Mouse (Mus musculus) midbrain, embryonic 13.5 days (tissue): ENCODE results near the gene Tnfrsf13b. TPM values are rescaled to one million over a fixed set of nuclear protein-coding genes. Genes with fewer than 3 reads are reported as not detected.

Source experiments
- ATAC-seq: fragments of 200-750 bp; cut with Nextera tagmentation; 2 replicates; pipeline ENCODE4 v1.8.0; 2017; ENCODE audit warnings: mild to moderate bottlenecking, moderate TSS enrichment, moderate library complexity
- H3K27ac ChIP-seq: fragments of 300-500 bp; sonication (generic); 2 replicates; pipeline ENCODE4 v1.5.1; 2015; ENCODE audit warnings: inconsistent platforms, mild to moderate bottlenecking, moderate library complexity
- H3K27me3 ChIP-seq: fragments of 300-500 bp; sonication (generic); 2 replicates; pipeline ENCODE4 v1.6.1; 2015; ENCODE audit warnings: mild to moderate bottlenecking, inconsistent platforms
- H3K36me3 ChIP-seq: fragments of 300-500 bp; sonication (generic); 2 replicates; pipeline ENCODE4 v1.6.1; 2015; ENCODE audit warnings: mild to moderate bottlenecking, inconsistent platforms
- H3K4me1 ChIP-seq: fragments of 300-500 bp; sonication (generic); replicated peaks from 2 replicates; pipeline ENCODE4 v1.6.1; 2015; ENCODE audit warnings: inconsistent platforms
- H3K4me2 ChIP-seq: fragments of 300-500 bp; sonication (generic); replicated peaks from 2 replicates; pipeline ENCODE4 v1.6.1; 2015; ENCODE audit warnings: moderate library complexity, mild to moderate bottlenecking, inconsistent platforms
- H3K4me3 ChIP-seq: fragments of 300-500 bp; sonication (generic); replicated peaks from 2 replicates; pipeline ENCODE4 v1.5.1; 2015; ENCODE audit warnings: mild to moderate bottlenecking, inconsistent platforms
- H3K9ac ChIP-seq: fragments of 300-500 bp; sonication (generic); replicated peaks from 2 replicates; pipeline ENCODE4 v1.6.1; 2015; ENCODE audit warnings: mild to moderate bottlenecking, inconsistent platforms
- H3K9me3 ChIP-seq: fragments of 300-500 bp; sonication (generic); 2 replicates; pipeline ENCODE4 v1.6.1; 2016; ENCODE audit warnings: mild to moderate bottlenecking, inconsistent platforms
- WGBS: fragments of 180-500 bp; shearing (Covaris S2); methylation state at CpG from one replicate; pipeline ENCODE4 v1.1.7; 2015; 5-methylcytosine and 5-hydroxymethylcytosine counted together
- polyA plus RNA-seq: library from polyadenylated mRNA; unstranded; fragments of >200 nt; fragmentation: Nextera tagmentation; extraction: Ambion mirVana; gene quantifications from 2 replicates; pipeline ENCODE4 v1.2.1, GENCODE M21; 2015

Tnfrsf13b gene
- 0.77 and 1.0 TPM in 2 replicates for polyA plus RNA-seq

- no peak within 1 kb of the TSS for H3K4me2 ChIP-seq
- H3K9ac ChIP-seq, result no peak within 1 kb of the TSS
- H3K27me3 ChIP-seq, result no peaks in the 10 kb centered on the region
- H3K27ac ChIP-seq, result no peak within 1 kb of the TSS
- no peaks in the 10 kb centered on the region for H3K4me1 ChIP-seq
- H3K4me3 ChIP-seq, result no peak within 1 kb of the TSS
- ATAC-seq, result no peak
- 86% methylated on average over 23 of the region's 23 CpGs for WGBS
- H3K9me3 ChIP-seq, result no peaks in the 10 kb centered on the region
- H3K36me3 ChIP-seq, result no peaks in the 10 kb centered on the region
These were observed at the start of gene Tnfrsf13b for GRCm38 (mm10) chr11:61126606-61127355. Gene Tnfrsf13b (plus strand): TSS chr11:61126755.

GRCm38 (mm10) chr11:61081624-61082023, 44.9 kb upstream of the Tnfrsf13b start:
- Histone ChIP-seq H3K9ac (no peak overlapping the region), H3K27me3 (0 out of 2 replicates have a peak, but pooled peaks cover 2% of the 10 kb centered on the region), H3K4me1 (no peaks in the 10 kb centered on the region), H3K36me3 (no peaks in the 10 kb centered on the region), H3K4me2 (no peak overlapping the region), H3K27ac (no peak overlapping the region), H3K4me3 (no peak overlapping the region), H3K9me3 (no peaks in the 10 kb centered on the region)
- 94% methylated on average over 2 of the region's 2 CpGs for WGBS
- no peak for ATAC-seq

GRCm38 (mm10) chr11:61090195-61090594, 36.4 kb upstream of the Tnfrsf13b start:
- Histone ChIP-seq H3K9me3 (no peaks in the 10 kb centered on the region), H3K9ac (no peak overlapping the region), H3K36me3 (no peaks in the 10 kb centered on the region), H3K4me1 (peaks cover 9% of the 10 kb centered on the region), H3K27me3 (no peaks in the 10 kb centered on the region), H3K27ac (no peak overlapping the region), H3K4me3 (no peak overlapping the region), H3K4me2 (no peak overlapping the region)
- whole genome bisulfite sequencing, result 64% methylated on average over 7 of the region's 7 CpGs
- ATAC-seq, result no peak

DNA sequence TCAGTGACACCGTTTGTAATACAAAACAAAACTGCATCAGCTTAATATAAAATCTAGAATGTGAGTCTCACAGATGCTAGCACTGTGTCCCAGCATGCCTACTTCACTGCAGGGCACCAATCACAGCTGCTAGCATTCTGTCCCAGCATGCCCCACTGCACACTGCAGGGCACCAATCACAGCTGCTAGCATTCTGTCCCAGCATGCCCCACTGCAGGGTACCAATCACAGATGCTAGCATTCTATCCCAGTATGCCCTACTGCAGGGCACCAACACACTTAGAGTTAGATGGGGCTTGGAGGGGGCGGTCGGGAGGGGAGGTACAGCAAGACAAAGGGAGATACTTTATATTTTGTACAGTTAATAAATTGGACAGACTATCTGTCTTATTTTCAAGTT, 35.4 kb upstream of the Tnfrsf13b start:
- H3K36me3 ChIP-seq, result no peaks in the 10 kb centered on the region
- H3K27me3 ChIP-seq, result no peaks in the 10 kb centered on the region
- no peak overlapping the region for H3K4me2 ChIP-seq
- no peak overlapping the region; the same call in 1 of the 2 replicates for H3K27ac ChIP-seq
- no peak overlapping the region for H3K9ac ChIP-seq
- H3K4me3 ChIP-seq, result no peak overlapping the region
- 61% methylated on average over 3 of the region's 3 CpGs for WGBS
- H3K4me1 ChIP-seq, result peaks cover 9% of the 10 kb centered on the region
- peak; percentile 80 for ATAC-seq
- no peaks in the 10 kb centered on the region for H3K9me3 ChIP-seq

GRCm38 (mm10) chr11:61091642-61092262, 34.8 kb upstream of the Tnfrsf13b start:
- H3K9me3 ChIP-seq, result no peaks in the 10 kb centered on the region
- no peak overlapping the region for H3K4me2 ChIP-seq
- WGBS, result 9% methylated on average over 7 of the region's 7 CpGs
- peak; percentile 65 for ATAC-seq
- no peaks in the 10 kb centered on the region for H3K36me3 ChIP-seq
- no peaks in the 10 kb centered on the region for H3K27me3 ChIP-seq
- peaks cover 9% of the 10 kb centered on the region for H3K4me1 ChIP-seq
- no peak overlapping the region; the same call in 1 of the 2 replicates for H3K9ac ChIP-seq
- no peak overlapping the region; the same call in 1 of the 2 replicates for H3K27ac ChIP-seq
- no peak overlapping the region for H3K4me3 ChIP-seq

- Histone ChIP-seq H3K4me2 (no peak overlapping the region), H3K27me3 (no peaks in the 10 kb centered on the region), H3K9ac (no peak overlapping the region), H3K4me3 (no peak overlapping the region), H3K9me3 (no peaks in the 10 kb centered on the region), H3K4me1 (peaks cover 3% of the 10 kb centered on the region), H3K36me3 (no peaks in the 10 kb centered on the region), H3K27ac (no peak overlapping the region)
- WGBS, result 69% methylated on average over 1 of the region's 1 CpGs
- no peak for ATAC-seq
These were observed 28.5 kb upstream of the Tnfrsf13b start for GRCm38 (mm10) chr11:61098046-61098445.

DNA sequence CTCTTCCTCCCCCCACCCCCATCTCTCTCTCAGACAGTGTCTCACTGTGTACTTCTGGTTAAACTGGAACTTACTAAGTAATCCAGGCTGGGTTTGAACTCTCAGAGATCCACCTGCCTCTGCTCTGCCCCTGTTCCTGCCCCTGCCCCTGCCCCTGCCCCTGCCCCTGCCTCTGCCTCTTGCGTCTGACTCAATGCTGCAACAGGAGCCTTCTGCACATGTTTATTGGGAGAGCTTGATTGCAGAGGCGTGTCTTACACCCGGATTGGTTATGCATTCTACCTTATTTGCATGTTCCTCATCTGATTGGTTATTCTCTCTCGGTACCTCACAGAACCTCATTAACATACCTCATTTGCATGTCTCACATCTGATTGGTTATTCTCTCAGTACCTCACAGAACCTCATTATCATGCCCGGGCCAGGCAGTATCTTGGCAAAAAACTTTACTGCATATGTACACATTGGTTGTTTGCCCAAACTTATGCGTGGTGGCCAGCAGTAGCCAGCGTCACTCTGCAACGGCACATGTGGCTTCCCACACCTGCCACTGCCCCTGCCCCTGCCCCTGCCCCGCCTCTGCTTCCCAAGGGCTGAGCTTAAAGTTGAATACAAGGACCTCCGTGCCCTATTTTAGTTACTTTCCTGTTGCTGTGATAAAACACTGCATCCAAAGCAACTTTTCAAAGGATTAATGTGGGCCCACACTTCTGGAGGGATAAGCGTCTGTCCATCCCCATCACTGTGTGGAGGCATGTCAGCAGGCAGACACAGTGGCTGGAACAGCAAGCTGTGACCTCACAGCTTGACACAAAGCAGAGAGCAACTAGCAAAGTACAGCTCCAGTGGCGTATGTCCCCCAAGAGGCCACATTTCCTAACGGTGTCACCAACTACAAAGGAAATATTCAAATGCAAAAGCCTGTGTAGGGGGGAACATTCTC, 23.9 kb upstream of the Tnfrsf13b start:
- H3K4me1 ChIP-seq, result peaks cover 18% of the 10 kb centered on the region
- no peak overlapping the region for H3K27ac ChIP-seq
- 39% methylated on average over 13 of the region's 13 CpGs for WGBS
- no peaks in the 10 kb centered on the region for H3K9me3 ChIP-seq
- no peak overlapping the region for H3K4me3 ChIP-seq
- H3K9ac ChIP-seq, result no peak overlapping the region
- 0 out of 2 replicates have a peak, but pooled peaks have one; percentile 30 for ATAC-seq
- no peak overlapping the region; the same call in 1 of the 2 replicates for H3K4me2 ChIP-seq
- H3K36me3 ChIP-seq, result no peaks in the 10 kb centered on the region
- peaks cover 9% of the 10 kb centered on the region; the same call in 1 of the 2 replicates for H3K27me3 ChIP-seq

DNA sequence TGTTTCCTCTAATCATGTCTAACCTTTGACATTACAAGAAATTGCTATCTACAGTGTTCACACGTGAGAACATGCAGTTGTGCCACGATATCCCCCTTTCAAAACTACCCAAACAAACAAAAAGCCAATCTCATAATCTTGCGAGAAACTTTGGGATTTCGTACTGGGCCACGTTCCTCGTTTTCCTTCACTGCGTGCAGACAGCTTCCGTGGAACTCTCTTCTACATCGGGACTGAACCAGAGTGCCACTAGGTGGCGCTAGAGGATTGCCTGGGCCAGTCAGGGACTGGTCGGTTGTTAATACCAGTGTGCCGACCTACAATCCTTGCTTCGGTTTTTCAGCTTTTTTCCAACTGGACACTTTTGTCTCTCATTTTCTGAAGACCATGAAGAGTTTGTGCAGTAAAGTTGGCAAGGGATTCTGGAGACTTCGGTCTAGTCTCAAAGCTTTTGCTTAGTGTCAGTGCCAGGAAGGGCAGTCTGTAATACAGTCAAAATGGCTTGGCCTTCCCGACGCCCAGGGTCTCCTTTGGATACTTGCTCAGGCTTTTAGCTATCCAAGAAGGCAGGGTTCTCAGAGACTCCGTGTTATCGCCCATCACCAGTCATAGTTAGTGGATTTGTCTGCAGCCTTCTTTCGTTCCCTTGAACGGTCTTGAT, 22.2 kb upstream of the Tnfrsf13b start:
- no peak overlapping the region for H3K27ac ChIP-seq
- 14% methylated on average over 20 of the region's 20 CpGs for WGBS
- H3K4me2 ChIP-seq, result peak overlapping the region; percentile 33
- peak; percentile 94 for ATAC-seq
- H3K9me3 ChIP-seq, result no peaks in the 10 kb centered on the region
- no peaks in the 10 kb centered on the region for H3K36me3 ChIP-seq
- peaks cover 9% of the 10 kb centered on the region; the same call in 1 of the 2 replicates for H3K27me3 ChIP-seq
- H3K4me3 ChIP-seq, result no peak overlapping the region
- H3K9ac ChIP-seq, result no peak overlapping the region
- peaks cover 18% of the 10 kb centered on the region for H3K4me1 ChIP-seq

GRCm38 (mm10) chr11:61108911-61109361, 17.6 kb upstream of the Tnfrsf13b start:
- Histone ChIP-seq H3K4me2 (no peak overlapping the region), H3K4me1 (peaks cover 12% of the 10 kb centered on the region; the same call in 1 of the 2 replicates), H3K27me3 (peaks cover 5% of the 10 kb centered on the region; the same call in 1 of the 2 replicates), H3K9ac (no peak overlapping the region), H3K36me3 (no peaks in the 10 kb centered on the region), H3K4me3 (no peak overlapping the region), H3K9me3 (no peaks in the 10 kb centered on the region), H3K27ac (no peak overlapping the region)
- 88% methylated on average over 12 of the region's 12 CpGs for WGBS
- ATAC-seq, result no peak

- ATAC-seq, result no peak
- H3K9ac ChIP-seq, result no peak overlapping the region
- H3K4me2 ChIP-seq, result no peak overlapping the region
- H3K36me3 ChIP-seq, result no peaks in the 10 kb centered on the region
- 0 out of 2 replicates have a peak, but pooled peaks cover 4% of the 10 kb centered on the region for H3K27me3 ChIP-seq
- H3K4me3 ChIP-seq, result no peak overlapping the region
- no peak overlapping the region for H3K27ac ChIP-seq
- WGBS, result 85% methylated on average over 6 of the region's 6 CpGs
- H3K9me3 ChIP-seq, result no peaks in the 10 kb centered on the region
- peaks cover 5% of the 10 kb centered on the region; the same call in 1 of the 2 replicates for H3K4me1 ChIP-seq
These were observed 16.8 kb upstream of the Tnfrsf13b start for GRCm38 (mm10) chr11:61109707-61110106.

DNA sequence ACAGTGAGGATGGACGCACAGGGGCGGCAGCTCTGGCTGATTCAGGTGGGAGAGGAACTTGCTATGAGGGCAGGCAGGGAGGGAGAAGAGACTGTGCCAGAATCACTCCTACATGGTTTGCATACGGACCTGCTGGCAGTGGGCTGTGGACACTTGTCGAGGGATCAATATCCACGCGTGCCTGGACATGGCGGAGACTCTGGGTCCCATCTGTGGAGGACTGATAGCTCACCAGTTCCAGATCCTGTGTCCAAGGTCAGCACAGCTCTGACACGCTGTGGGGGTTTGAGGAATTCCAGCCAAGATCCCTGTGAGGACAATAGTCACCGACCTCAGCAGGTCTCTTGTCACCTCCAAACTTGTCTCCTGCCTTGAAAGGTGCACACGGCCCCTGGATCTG, 16.4 kb upstream of the Tnfrsf13b start:
- Histone ChIP-seq H3K9ac (no peak overlapping the region), H3K27me3 (0 out of 2 replicates have a peak, but pooled peaks cover 4% of the 10 kb centered on the region), H3K4me1 (peaks cover 1% of the 10 kb centered on the region; the same call in 1 of the 2 replicates), H3K4me2 (no peak overlapping the region), H3K4me3 (no peak overlapping the region), H3K27ac (no peak overlapping the region), H3K9me3 (no peaks in the 10 kb centered on the region), H3K36me3 (no peaks in the 10 kb centered on the region)
- ATAC-seq, result no peak
- 75% methylated on average over 10 of the region's 10 CpGs for WGBS
